Mouse (Mus musculus) left cerebral cortex, postnatal 4 days (tissue): ENCODE data around the gene Rapgef1. TPM values are rescaled to one million over a fixed set of nuclear protein-coding genes. Genes with fewer than 3 reads are reported as not detected.
A peak's percentile ranks its signal among the peaks of the same experiment; 100 is the strongest.

Source experiments
- DNase-seq: peaks from one replicate; pipeline ENCODE4 v3.0.0-alpha.2; 2022
- intact Hi-C: fragments of 180-260 bp; cut with DNase I; formaldehyde crosslinking; loops from one replicate; pipeline ENCODE4 v1.15.1; 2025
- total RNA-seq, 2 experiments: library from RNA; stranded (reverse); gene quantifications; 2 replicates each; pipeline ENCODE4 v1.2.3; 2021

Gene Rapgef1
- total RNA-seq, result 100 to 1,000 TPM; 149 to 155 TPM

GRCm38 (mm10) chr2:29619484-29620300 is at the start of gene Rapgef1:
Gene Rapgef1 (plus strand): TSS chr2:29619720.
- intact Hi-C loops, result no loop called here
- DNase-seq, result peak; percentile 84

DNA sequence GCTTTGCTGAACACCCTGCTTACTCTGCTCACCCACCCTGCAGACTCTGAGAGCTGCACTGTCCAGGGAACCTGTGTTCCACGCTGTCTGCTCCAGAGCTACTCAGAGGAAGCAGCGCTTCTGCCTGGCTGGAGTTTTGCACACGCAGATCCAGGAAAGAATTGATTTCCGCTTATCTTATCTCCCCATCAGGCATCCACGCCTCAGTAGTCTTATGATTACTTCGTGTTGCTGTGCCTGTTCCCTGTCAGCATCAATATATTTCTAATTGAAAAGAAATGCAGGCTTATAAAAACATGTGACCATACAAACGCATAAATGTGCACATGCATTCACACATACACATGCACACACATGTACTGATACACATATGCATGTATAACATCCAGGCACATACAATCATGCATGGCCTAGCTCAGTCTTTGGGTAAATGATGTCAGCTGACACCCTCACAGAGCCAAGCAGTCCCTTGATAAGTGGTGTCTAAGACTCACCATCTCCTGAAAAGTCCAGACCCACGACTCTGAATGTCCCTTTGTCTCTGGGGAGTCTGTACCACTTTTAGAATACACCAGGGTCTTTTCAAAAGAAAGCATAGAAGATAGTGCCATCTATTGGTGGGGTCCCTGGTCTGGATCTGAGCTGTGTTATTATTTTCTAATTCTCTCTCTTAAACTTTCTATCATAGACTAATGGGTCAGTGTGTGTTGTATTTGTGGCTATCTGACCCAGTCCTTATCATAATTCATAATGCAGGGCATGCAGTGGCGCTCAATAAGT is 47.4 kb upstream of the Rapgef1 start:
- intact Hi-C loops, result no loop called here
- no peak for DNase-seq

DNA sequence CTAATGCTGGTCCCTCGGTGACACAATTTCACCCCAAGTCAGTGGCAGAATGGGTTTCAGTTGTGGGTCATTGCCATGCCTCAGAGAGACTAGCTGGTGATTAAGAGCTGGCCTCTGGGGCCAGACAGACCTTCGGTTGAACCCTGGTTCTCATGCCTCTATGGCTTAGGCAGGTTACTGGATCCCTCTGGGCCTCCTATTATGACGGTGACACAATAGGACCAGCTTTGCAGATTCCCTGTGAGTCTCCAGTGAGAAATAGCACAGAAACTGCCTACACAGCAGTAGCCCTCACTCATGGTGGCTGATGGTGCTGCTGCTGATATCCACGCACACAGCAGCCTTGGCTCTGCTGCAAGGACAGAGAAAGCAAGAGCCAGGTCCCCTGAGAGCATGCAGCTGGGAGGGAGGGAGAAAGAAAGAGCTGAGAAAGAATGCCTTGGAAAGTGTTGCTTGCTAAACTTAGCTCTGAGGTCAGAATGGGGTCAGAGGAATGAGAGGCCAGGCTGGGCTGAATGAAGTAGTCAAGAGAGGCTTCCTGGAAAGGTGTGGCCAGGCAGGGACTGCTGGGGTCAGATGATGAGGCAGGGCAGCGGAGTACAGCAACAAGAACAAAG is 46.6 kb upstream of the Rapgef1 start:
- intact Hi-C loops, result no loop called here
- DNase-seq, result no peak

DNA sequence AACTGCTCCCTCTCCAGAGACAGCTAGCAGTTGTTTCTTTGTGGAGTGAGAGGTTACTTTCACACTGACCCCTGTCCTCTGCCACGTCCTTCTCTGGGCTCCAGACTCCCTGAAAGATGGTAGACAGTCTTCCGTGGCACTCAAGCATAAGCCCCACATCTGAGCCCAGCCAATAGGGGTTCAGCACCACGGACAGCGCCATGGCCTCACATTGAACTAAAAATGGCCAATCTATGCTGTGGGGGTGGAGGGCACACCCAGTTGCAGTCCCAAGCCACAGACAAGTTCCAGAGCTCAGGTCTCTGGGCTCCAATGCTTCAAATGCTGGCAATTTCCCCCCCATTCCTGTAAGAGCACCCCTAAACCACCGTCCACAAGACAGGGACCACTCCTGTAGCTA is 45.9 kb upstream of the Rapgef1 start:
- intact Hi-C loops, result no loop called here
- DNase-seq, result peak; percentile 31

DNA sequence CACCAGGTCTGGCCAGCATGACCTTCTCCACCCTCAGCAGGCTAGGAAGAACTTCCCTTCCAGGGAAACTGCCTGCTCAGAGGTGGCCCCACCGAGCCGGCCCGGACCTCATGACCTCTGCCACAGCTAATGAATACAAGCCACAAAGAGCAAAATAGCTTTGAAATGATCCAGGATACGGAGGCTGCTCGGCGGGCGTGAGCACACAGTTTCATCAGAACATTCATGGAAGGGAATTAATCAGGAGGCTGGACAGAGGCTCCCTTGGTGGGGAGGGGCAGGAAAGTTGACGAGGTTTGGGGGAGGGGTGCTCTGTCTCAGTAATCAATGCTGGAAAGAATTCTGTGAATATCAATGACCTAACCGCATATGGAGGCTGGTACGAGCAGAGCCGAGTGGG is 45.3 kb upstream of the Rapgef1 start:
- no peak for DNase-seq
- intact Hi-C loops, result no loop called here

- DNase-seq, result peak; percentile 83
- intact Hi-C loops, result no loop called here
Observed at GRCm38 (mm10) chr2:29582415-29582814, 37.1 kb upstream of the Rapgef1 start.

- no peak for DNase-seq
- intact Hi-C loops, result no loop called here
Observed at GRCm38 (mm10) chr2:29586017-29586702, 33.4 kb upstream of the Rapgef1 start.

DNA sequence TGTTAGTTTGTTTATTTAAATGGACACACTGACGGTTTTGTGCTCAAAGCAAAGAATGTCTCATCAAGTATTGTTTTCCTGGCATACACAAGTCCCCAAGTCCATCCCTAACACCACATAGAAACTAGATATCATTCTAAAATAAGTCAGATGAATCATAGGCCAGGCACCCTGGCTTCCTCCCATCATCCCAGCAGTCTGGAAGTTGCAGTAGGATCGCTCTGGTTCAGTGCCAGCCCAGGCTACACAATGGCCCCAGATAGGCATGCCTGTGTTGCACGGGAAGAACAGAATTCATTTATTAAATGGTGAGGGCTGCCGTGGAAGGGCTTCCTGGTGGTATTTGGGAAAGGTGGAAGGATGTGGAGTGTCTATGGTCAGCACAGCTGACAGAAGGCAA is 31.5 kb upstream of the Rapgef1 start:
- intact Hi-C loops, result no loop called here
- no peak for DNase-seq

DNA sequence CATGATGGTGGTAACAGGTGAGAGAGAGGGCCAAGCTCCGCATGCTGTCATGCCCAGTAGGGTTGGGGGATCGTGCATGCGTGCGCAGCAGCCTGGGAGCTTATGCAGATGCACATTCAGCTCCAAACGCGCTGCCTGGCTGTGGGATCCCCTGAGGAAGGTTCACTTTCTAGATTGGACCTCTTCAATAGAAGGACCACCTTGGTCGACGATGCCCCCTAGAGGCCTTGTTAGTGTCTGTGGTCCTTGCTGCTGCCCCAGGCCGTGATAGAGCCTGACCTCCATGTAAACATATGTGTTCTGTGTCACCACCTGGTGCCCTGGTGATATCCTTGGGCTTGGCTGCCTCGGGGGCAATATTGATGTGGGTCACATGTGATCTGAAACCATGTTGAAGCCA is 30.3 kb upstream of the Rapgef1 start:
- no peak for DNase-seq
- intact Hi-C loops, result no loop called here

DNA sequence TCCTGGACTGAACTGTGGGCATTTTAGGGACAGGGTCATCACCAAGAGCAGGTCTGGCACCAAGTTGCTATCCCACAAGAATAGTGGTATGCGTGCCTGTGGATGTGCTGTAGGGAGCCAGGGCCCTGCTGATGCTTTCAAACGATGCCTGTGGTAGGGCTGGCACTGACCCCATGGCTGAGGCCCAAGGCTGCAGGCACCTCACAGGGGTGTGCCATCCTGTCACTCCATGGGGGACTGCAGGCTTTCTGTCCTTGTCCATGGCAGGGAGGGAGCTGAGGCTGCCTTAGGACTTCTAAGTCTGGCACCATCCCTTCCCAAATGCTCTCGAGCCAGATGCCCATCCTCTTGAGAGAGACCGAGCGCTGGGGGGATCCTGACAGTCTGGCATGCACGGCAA is 27.9 kb upstream of the Rapgef1 start:
- intact Hi-C loops, result no loop called here
- peak; percentile 35 for DNase-seq

- intact Hi-C loops, result no loop called here
Observed at GRCm38 (mm10) chr2:29592537-29592936, 27.0 kb upstream of the Rapgef1 start.

DNA sequence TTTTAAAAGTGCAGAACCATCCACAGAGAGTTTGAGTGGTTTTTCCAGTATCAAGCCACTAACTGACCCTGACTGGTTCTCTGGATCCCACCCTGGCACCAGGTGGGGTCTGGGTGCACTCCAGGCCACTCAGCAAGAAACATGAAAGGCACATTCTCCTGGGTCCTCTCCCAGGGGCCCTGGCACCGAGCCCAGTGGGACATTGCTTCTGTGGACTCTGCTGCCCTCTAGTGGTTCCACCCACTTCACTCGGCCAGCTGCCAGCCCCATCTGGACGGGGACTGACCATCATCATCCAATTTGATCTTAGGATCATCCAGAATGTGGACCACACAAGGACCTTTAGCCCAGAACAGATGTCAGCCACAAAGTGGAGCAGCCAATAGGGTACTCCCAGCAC is 15.6 kb upstream of the Rapgef1 start:
- intact Hi-C loops, result loop anchor here (5.0 kb wide), 1 partner anchor 407 kb away; no protein-coding TSS in a partner anchor
- peak; percentile 87 for DNase-seq

More at GRCm38 (mm10) chr2:29592537-29592936, 27.0 kb upstream of the Rapgef1 start:
- DNase-seq, result no peak

- intact Hi-C loops, result no loop called here
- DNase-seq, result no peak
Observed at GRCm38 (mm10) chr2:29605591-29605990, 13.9 kb upstream of the Rapgef1 start.

DNA sequence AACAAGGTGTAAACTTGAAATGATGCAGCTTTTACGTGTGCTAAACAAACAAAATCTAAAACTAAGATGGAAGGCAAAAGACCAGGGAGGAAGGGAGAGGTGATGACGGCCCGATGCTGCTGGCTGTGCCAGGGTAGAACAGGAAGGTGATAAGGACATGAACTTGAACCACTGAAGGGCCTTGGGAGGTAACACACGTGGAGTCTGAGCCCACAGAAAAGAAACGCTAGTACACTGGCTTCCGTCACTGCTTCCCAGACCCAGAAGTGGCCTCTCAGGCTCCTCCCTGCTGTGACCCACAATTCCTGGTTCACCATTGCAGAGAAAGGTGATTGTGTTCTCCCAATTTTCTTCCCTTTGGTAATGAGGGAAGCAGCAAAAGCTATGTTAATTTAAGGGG is 13.1 kb upstream of the Rapgef1 start:
- DNase-seq, result no peak
- intact Hi-C loops, result no loop called here

GRCm38 (mm10) chr2:29617341-29617740 is 2.2 kb upstream of the Rapgef1 start:
- DNase-seq, result no peak
- intact Hi-C loops, result no loop called here

GRCm38 (mm10) chr2:29618926-29619483 is 515 bp upstream of the Rapgef1 start:
- no peak for DNase-seq
- intact Hi-C loops, result no loop called here

DNA sequence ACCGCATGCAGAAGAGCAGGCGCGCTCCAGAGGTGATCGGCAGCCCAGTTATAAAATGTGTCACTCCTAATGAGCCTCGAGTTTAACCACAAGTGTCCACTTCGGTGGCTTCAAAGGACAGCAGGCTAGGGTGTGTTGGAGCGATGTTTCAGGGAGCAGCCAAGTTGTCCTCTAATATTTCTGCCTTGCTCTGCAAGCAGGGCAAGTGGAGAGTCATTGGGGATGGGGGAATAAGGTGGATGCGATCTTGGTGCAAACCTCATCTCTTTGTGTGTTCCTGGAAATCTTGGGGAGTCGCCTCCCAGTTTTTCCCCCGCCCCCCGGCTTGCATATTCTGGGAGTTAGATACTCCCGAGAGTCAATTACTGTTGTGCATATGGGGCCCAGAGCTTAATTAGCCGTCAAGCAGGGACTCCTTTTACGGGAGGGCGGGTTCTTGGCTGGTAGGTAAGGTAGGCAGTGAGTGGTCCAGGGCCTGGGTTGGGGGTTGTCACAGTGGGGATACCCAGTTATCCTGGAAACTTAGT is 844 bp downstream of the Rapgef1 start:
- intact Hi-C loops, result no loop called here
- DNase-seq, result peak; percentile 19

GRCm38 (mm10) chr2:29621163-29621562 is 1.6 kb downstream of the Rapgef1 start:
- DNase-seq, result no peak
- intact Hi-C loops, result no loop called here

- intact Hi-C loops, result no loop called here
- no peak for DNase-seq
Observed at GRCm38 (mm10) chr2:29621636-29622035, 2.1 kb downstream of the Rapgef1 start.
